20 mouse cellular contexts compared by ENCODE assay signal in genomic region chr1:21940831-21941230, GRCm38 (mm10). TPM values are rescaled to one million over a fixed set of nuclear protein-coding genes. Genes with fewer than 3 reads are reported as not detected.
DNase-seq lines count a peak whose midpoint lies in the region; ATAC-seq and TF ChIP-seq lines count a peak whose summit lies in the region.
"Had no signal": no experiment of that assay in that cellular context is flagged by ENCODE, and none has a peak within 500 bp of the region (broad histone marks: within the 10 kb centered on the region; RNA-seq: fewer than 3 reads in every experiment).

No protein-coding gene starts in this region.

- H3K36me3 ChIP-seq in heart, embryonic 13.5 days, result no peaks in the 10 kb centered on the region
- H3K36me3 ChIP-seq in heart, adult 2 months (ENCODE audit: control insufficient read depth, insufficient read depth, low read length), result no peaks in the 10 kb centered on the region
- no peaks in the 10 kb centered on the region for H3K36me3 ChIP-seq in midbrain, embryonic 14.5 days (ENCODE audit: control insufficient read depth, insufficient read depth, low read length)
- no peaks in the 10 kb centered on the region for H3K36me3 ChIP-seq in midbrain, embryonic 13.5 days
- H3K36me3 ChIP-seq: embryonic facial prominence, embryonic 10.5 days; hindbrain, embryonic 13.5 days; intestine, embryonic 15.5 days had no signal

- no peak for TF ChIP-seq EP300 in heart, adult 2 months (IDR thresholded peaks at IDR 0.05; ENCODE audit: insufficient read depth, low read depth, low read length)

- H3K4me1 ChIP-seq in heart, embryonic 13.5 days, result peaks cover 31% of the 10 kb centered on the region
- H3K4me1 ChIP-seq in heart, adult 2 months (ENCODE audit: control insufficient read depth, insufficient read depth, low read length), result no peaks in the 10 kb centered on the region
- no peaks in the 10 kb centered on the region for H3K4me1 ChIP-seq in midbrain, embryonic 14.5 days (ENCODE audit: control insufficient read depth, insufficient read depth, low read length)
- H3K4me1 ChIP-seq in midbrain, embryonic 13.5 days (replicated peaks), result no peaks in the 10 kb centered on the region
- H3K4me1 ChIP-seq: embryonic facial prominence, embryonic 10.5 days; forebrain, embryonic 13.5 days; hindbrain, embryonic 13.5 days; intestine, embryonic 15.5 days had no signal

- no peak overlapping the region for H3K9ac ChIP-seq in heart, embryonic 13.5 days
- H3K9ac ChIP-seq in heart, adult 2 months (ENCODE audit: low read depth, low read length), result no peak overlapping the region
- H3K9ac ChIP-seq in midbrain, embryonic 14.5 days (replicated peaks; ENCODE audit: low read length), result no peak overlapping the region
- no peak overlapping the region for H3K9ac ChIP-seq in midbrain, embryonic 13.5 days (replicated peaks)
- H3K9ac ChIP-seq: forebrain, embryonic 13.5 days; forebrain, postnatal 0 days; hindbrain, embryonic 13.5 days; intestine, embryonic 15.5 days had no signal

- H3K9me3 ChIP-seq in heart, embryonic 13.5 days, result no peaks in the 10 kb centered on the region
- no peaks in the 10 kb centered on the region for H3K9me3 ChIP-seq in midbrain, embryonic 14.5 days (ENCODE audit: control insufficient read depth, low read length)
- H3K9me3 ChIP-seq in midbrain, embryonic 13.5 days, result no peaks in the 10 kb centered on the region
- H3K9me3 ChIP-seq: embryonic facial prominence, embryonic 10.5 days; forebrain, embryonic 13.5 days; hindbrain, embryonic 13.5 days; intestine, embryonic 15.5 days had no signal

- H3K27ac ChIP-seq in heart, embryonic 13.5 days (replicated peaks), result peak overlapping the region; percentile 50; the same call in 1 of the 2 replicates
- no peak overlapping the region for H3K27ac ChIP-seq in heart, adult 2 months
- no peak overlapping the region for H3K27ac ChIP-seq in midbrain, embryonic 14.5 days (replicated peaks; ENCODE audit: low read depth, low read length)
- H3K27ac ChIP-seq in midbrain, embryonic 13.5 days, result no peak overlapping the region
- H3K27ac ChIP-seq: embryonic facial prominence, embryonic 10.5 days; forebrain, embryonic 13.5 days; hindbrain, embryonic 13.5 days; intestine, embryonic 15.5 days had no signal

- H3K4me2 ChIP-seq in heart, embryonic 13.5 days, result no peak overlapping the region
- no peak overlapping the region for H3K4me2 ChIP-seq in midbrain, embryonic 14.5 days (ENCODE audit: low read length)
- H3K4me2 ChIP-seq in midbrain, embryonic 13.5 days (replicated peaks), result no peak overlapping the region
- H3K4me2 ChIP-seq: forebrain, embryonic 13.5 days; hindbrain, embryonic 13.5 days; intestine, embryonic 15.5 days had no signal

- no peak overlapping the region for H3K4me3 ChIP-seq in heart, embryonic 13.5 days
- H3K4me3 ChIP-seq in heart, adult 2 months, result no peak overlapping the region
- no peak overlapping the region for H3K4me3 ChIP-seq in midbrain, embryonic 14.5 days (replicated peaks; ENCODE audit: low read depth, low read length)
- no peak overlapping the region for H3K4me3 ChIP-seq in midbrain, embryonic 13.5 days (replicated peaks)
- H3K4me3 ChIP-seq: embryonic facial prominence, embryonic 10.5 days; forebrain, embryonic 13.5 days; hindbrain, embryonic 13.5 days; intestine, embryonic 15.5 days had no signal

- WGBS in heart, embryonic 13.5 days, result 58% methylated on average over 4 of the region's 4 CpGs
- 60% methylated on average over 4 of the region's 4 CpGs for WGBS in heart, adult 2 months
- 82% methylated on average over 4 of the region's 4 CpGs for WGBS in midbrain, embryonic 14.5 days
- WGBS in midbrain, embryonic 13.5 days, result 82% methylated on average over 4 of the region's 4 CpGs

- DNase-seq in heart, adult 2 months, result no peak
- DNase-seq in midbrain, embryonic 14.5 days, result peak; percentile 15
- peak; percentile 31 for DNase-seq in brain, embryonic 14.5 days (ENCODE audit: low read depth)
- no peak for DNase-seq in embryo, embryonic 11 days
- DNase-seq in adrenal gland, adult 2 months, result no peak
- DNase-seq: adrenal gland, adult 8-10 months; adrenal gland, postnatal 36 days; cerebellum, adult 11-12 months; cerebellum, adult 9-10 months; cerebellum, postnatal 25 days; forebrain, postnatal 0 days; gastrocnemius, postnatal 36 days; heart, postnatal 10 days; heart, postnatal 4 days had no signal

- no peaks in the 10 kb centered on the region for H3K27me3 ChIP-seq in heart, embryonic 13.5 days (replicated peaks)
- no peaks in the 10 kb centered on the region for H3K27me3 ChIP-seq in heart, adult 2 months (ENCODE audit: control insufficient read depth, insufficient read depth, low read length)
- no peaks in the 10 kb centered on the region for H3K27me3 ChIP-seq in midbrain, embryonic 14.5 days (ENCODE audit: control insufficient read depth, insufficient read depth, low read length)
- H3K27me3 ChIP-seq in midbrain, embryonic 13.5 days, result no peaks in the 10 kb centered on the region
- H3K27me3 ChIP-seq: forebrain, embryonic 13.5 days; hindbrain, embryonic 13.5 days; intestine, embryonic 15.5 days had no signal

- intact Hi-C loops in heart, adult 2 months (cut with DNase I), result no loop called here

- TF ChIP-seq CTCF in heart, adult 2 months (IDR thresholded peaks at IDR 0.05), result no peak
- TF ChIP-seq CTCF in brain, embryonic 14.5 days (IDR thresholded peaks at IDR 0.05; ENCODE audit: borderline replicate concordance, extremely low read depth, insufficient read depth, insufficient read length), result no peak

- no peak for ATAC-seq in heart, embryonic 13.5 days (ENCODE audit: extremely low read depth, insufficient number of reproducible peaks, low FRiP score, low TSS enrichment)
- no peak for ATAC-seq in midbrain, embryonic 14.5 days (ENCODE audit: low FRiP score, low TSS enrichment)
- ATAC-seq in midbrain, embryonic 13.5 days, result no peak
- ATAC-seq: forebrain, embryonic 13.5 days; forebrain, postnatal 0 days; intestine, embryonic 15.5 days had no signal

- H3K79me2 ChIP-seq in heart, adult 2 months (replicated peaks; ENCODE audit: control insufficient read depth, insufficient read depth, low read length), result no peaks in the 10 kb centered on the region

- TF ChIP-seq POLR2A in heart, adult 2 months (IDR thresholded peaks at IDR 0.05; ENCODE audit: insufficient read depth, low read depth, low read length), result no peak
- TF ChIP-seq POLR2A in brain, embryonic 14.5 days (IDR thresholded peaks at IDR 0.05; ENCODE audit: borderline replicate concordance, extremely low read depth, insufficient read depth, insufficient read length, poor library complexity, severe bottlenecking), result no peak

RNA-seq across cellular contexts. Expression of gene Kcnq5, which starts 20.9 kb away (rescaled TPM):
- 3.9 and 4.1 TPM in 2 replicates for polyA plus RNA-seq in heart, embryonic 13.5 days (2015; fragmentation: Nextera tagmentation; extraction: Ambion mirVana)
- total RNA-seq in heart, adult 2 months (2021), result 1 to 10 TPM; 2.5 to 2.6 TPM
- 0.15 and 0.20 TPM in 2 replicates for polyA plus RNA-seq in heart, adult 2 months (2012; rRNA removed)
- polyA plus RNA-seq in midbrain, embryonic 14.5 days (2014; fragmentation: Nextera tagmentation; extraction: Ambion mirVana), result 1.2 and 1.4 TPM in 2 replicates
- polyA plus RNA-seq in midbrain, embryonic 13.5 days (2015; fragmentation: Nextera tagmentation; extraction: Ambion mirVana), result 0.68 and 1.0 TPM in 2 replicates
- polyA plus RNA-seq in brain, embryonic 14.5 days (2012; rRNA removed), result 1.0 and 1.5 TPM in 2 replicates
- 1 to 10 TPM in 1 of 2 experiments, under 1 TPM in 1; 0.52 to 1.1 TPM for total RNA-seq in adrenal gland, adult 2 months (2021)
- 0.02 TPM in 1 of 2 replicates, not detected in the other for polyA plus RNA-seq in adrenal gland, adult 2 months (2012; rRNA removed)

Comparison
In these comparisons a context has a peak if more than half of its experiments do, and no peak if none do; other contexts are left out.
1. DNase-seq: peak in midbrain, embryonic 14.5 days (single experiment) and brain, embryonic 14.5 days (single experiment); none in heart, adult 2 months (0 of 2), embryo, embryonic 11 days (single experiment) and adrenal gland, adult 2 months (single experiment).